Mouse (Mus musculus) stomach, embryonic 15.5 days (tissue): ENCODE measurements around the gene Tsc22d3. TPM values are rescaled to one million over a fixed set of nuclear protein-coding genes. Genes with fewer than 3 reads are reported as not detected.
"Not testable (repeated sequence)": the region's sequence is repeated elsewhere in the genome, so short reads cannot be mapped to it uniquely, and the experiment has no call there.

Source experiments
- ATAC-seq: fragments of 200-750 bp; cut with Nextera tagmentation; 2 replicates; pipeline ENCODE4 v1.8.0; 2017; ENCODE audit warnings: low read depth, moderate number of reproducible peaks, moderate TSS enrichment; ENCODE audit not compliant: insufficient read depth, low FRiP score
- H3K27ac ChIP-seq: fragments of 300-500 bp; sonication (generic); 2 replicates; pipeline ENCODE4 v1.5.1; 2015; ENCODE audit warnings: mild to moderate bottlenecking, inconsistent platforms
- H3K27me3 ChIP-seq: fragments of 300-500 bp; sonication (generic); replicated peaks from 2 replicates; pipeline ENCODE4 v1.6.1; 2015; ENCODE audit warnings: inconsistent platforms
- H3K36me3 ChIP-seq: fragments of 300-500 bp; sonication (generic); 2 replicates; pipeline ENCODE4 v1.6.1; 2015; ENCODE audit warnings: inconsistent platforms
- H3K4me1 ChIP-seq: fragments of 300-500 bp; sonication (generic); 2 replicates; pipeline ENCODE4 v1.6.1; 2015; ENCODE audit warnings: inconsistent platforms
- H3K4me2 ChIP-seq: fragments of 300-500 bp; sonication (generic); 2 replicates; pipeline ENCODE4 v1.6.1; 2015; ENCODE audit warnings: mild to moderate bottlenecking, inconsistent platforms
- H3K4me3 ChIP-seq: fragments of 300-500 bp; sonication (generic); replicated peaks from 2 replicates; pipeline ENCODE4 v1.5.1; 2015; ENCODE audit warnings: inconsistent platforms
- H3K9ac ChIP-seq: fragments of 300-500 bp; sonication (generic); 2 replicates; pipeline ENCODE4 v1.6.1; 2015; ENCODE audit warnings: inconsistent platforms
- H3K9me3 ChIP-seq: fragments of 300-500 bp; sonication (generic); 2 replicates; pipeline ENCODE4 v1.6.1; 2016; ENCODE audit warnings: inconsistent platforms
- WGBS: fragments of 180-500 bp; shearing (Covaris S2); methylation state at CpG from one replicate; pipeline ENCODE4 v1.1.7; 2015; 5-methylcytosine and 5-hydroxymethylcytosine counted together
- polyA plus RNA-seq: library from polyadenylated mRNA; unstranded; fragments of >200 nt; fragmentation: Nextera tagmentation; extraction: Ambion mirVana; gene quantifications from 2 replicates; pipeline ENCODE4 v1.2.1, GENCODE M21; 2015

Tsc22d3 gene
- polyA plus RNA-seq, 1 experiment from 2014 or later, result 79.0 TPM

GRCm38 (mm10) chrX:140539831-140540230 lies 60.6 kb downstream of the Tsc22d3 start:
- H3K4me2 ChIP-seq, H3K9me3 ChIP-seq, H3K36me3 ChIP-seq, ATAC-seq, H3K27me3 ChIP-seq, H3K4me3 ChIP-seq, H3K27ac ChIP-seq, H3K9ac ChIP-seq, H3K4me1 ChIP-seq: not testable (repeated sequence)
- 82% methylated on average over 3 of the region's 3 CpGs for WGBS

- Histone ChIP-seq H3K9me3 (no peaks in the 10 kb centered on the region), H3K4me1 (no peaks in the 10 kb centered on the region; the same call in 1 of the 2 replicates), H3K36me3 (no peaks in the 10 kb centered on the region), H3K27me3 (no peaks in the 10 kb centered on the region; the same call in none of the 2 replicates), H3K9ac (no peak overlapping the region), H3K27ac (no peak overlapping the region; the same call in 1 of the 2 replicates), H3K4me2 (no peak overlapping the region), H3K4me3 (no peak overlapping the region)
- ATAC-seq, result no peak
- 78% methylated on average over 3 of the region's 3 CpGs for whole genome bisulfite sequencing
Observed at GRCm38 (mm10) chrX:140539111-140539680, 61.3 kb downstream of the Tsc22d3 start.

- no peaks in the 10 kb centered on the region for H3K9me3 ChIP-seq
- no peaks in the 10 kb centered on the region; the same call in none of the 2 replicates for H3K27me3 ChIP-seq
- H3K27ac ChIP-seq, result no peak overlapping the region; the same call in 1 of the 2 replicates
- H3K4me3 ChIP-seq, result no peak overlapping the region
- no peak for ATAC-seq
- no peak overlapping the region for H3K4me2 ChIP-seq
- H3K36me3 ChIP-seq, result no peaks in the 10 kb centered on the region
- H3K4me1 ChIP-seq, result no peaks in the 10 kb centered on the region; the same call in 1 of the 2 replicates
- no peak overlapping the region for H3K9ac ChIP-seq
- 65% methylated on average over 2 of the region's 2 CpGs for WGBS
Observed at GRCm38 (mm10) chrX:140538649-140539048, 61.8 kb downstream of the Tsc22d3 start.

GRCm38 (mm10) chrX:140537662-140538061 lies 62.8 kb downstream of the Tsc22d3 start:
- H3K27ac ChIP-seq, result no peak overlapping the region
- ATAC-seq, result no peak
- no peak overlapping the region for H3K4me3 ChIP-seq
- H3K4me2 ChIP-seq, result no peak overlapping the region
- H3K4me1 ChIP-seq, result no peaks in the 10 kb centered on the region; the same call in 1 of the 2 replicates
- no peaks in the 10 kb centered on the region for H3K36me3 ChIP-seq
- H3K27me3 ChIP-seq, result no peaks in the 10 kb centered on the region; the same call in 1 of the 2 replicates
- no peak overlapping the region for H3K9ac ChIP-seq
- WGBS, result 35% methylated on average over 6 of the region's 6 CpGs
- H3K9me3 ChIP-seq, result no peaks in the 10 kb centered on the region

GRCm38 (mm10) chrX:140535487-140535886 lies 65.0 kb downstream of the Tsc22d3 start:
- no peak overlapping the region for H3K4me3 ChIP-seq
- no peak for ATAC-seq

GRCm38 (mm10) chrX:140534306-140534705 lies 66.2 kb downstream of the Tsc22d3 start:
- Histone ChIP-seq H3K27me3 (no peaks in the 10 kb centered on the region; the same call in 1 of the 2 replicates), H3K36me3 (no peaks in the 10 kb centered on the region), H3K4me3 (no peak overlapping the region), H3K4me2 (no peak overlapping the region), H3K27ac (no peak overlapping the region), H3K4me1 (no peaks in the 10 kb centered on the region), H3K9ac (no peak overlapping the region), H3K9me3 (no peaks in the 10 kb centered on the region)
- ATAC-seq, result no peak
- 69% methylated on average over 3 of the region's 3 CpGs for WGBS

More at GRCm38 (mm10) chrX:140535487-140535886, 65.0 kb downstream of the Tsc22d3 start:
- Histone ChIP-seq H3K4me2 (no peak overlapping the region), H3K27ac (no peak overlapping the region), H3K36me3 (no peaks in the 10 kb centered on the region), H3K9ac (no peak overlapping the region), H3K4me1 (no peaks in the 10 kb centered on the region), H3K27me3 (no peaks in the 10 kb centered on the region; the same call in 1 of the 2 replicates), H3K9me3 (no peaks in the 10 kb centered on the region)
- 30% methylated on average over 1 of the region's 1 CpGs for WGBS

GRCm38 (mm10) chrX:140532325-140532724 lies 68.1 kb downstream of the Tsc22d3 start:
- no peak for ATAC-seq
- Histone ChIP-seq H3K9ac (no peak overlapping the region), H3K9me3 (no peaks in the 10 kb centered on the region), H3K4me2 (no peak overlapping the region), H3K27me3 (no peaks in the 10 kb centered on the region), H3K4me1 (no peaks in the 10 kb centered on the region), H3K4me3 (no peak overlapping the region), H3K36me3 (no peaks in the 10 kb centered on the region), H3K27ac (no peak overlapping the region)
- WGBS, result 74% methylated on average over 6 of the region's 6 CpGs

GRCm38 (mm10) chrX:140531356-140531755 lies 69.1 kb downstream of the Tsc22d3 start:
- Histone ChIP-seq H3K27me3 (no peaks in the 10 kb centered on the region), H3K9me3 (no peaks in the 10 kb centered on the region), H3K36me3 (no peaks in the 10 kb centered on the region), H3K27ac (no peak overlapping the region), H3K4me1 (no peaks in the 10 kb centered on the region), H3K9ac (no peak overlapping the region), H3K4me3 (no peak overlapping the region), H3K4me2 (no peak overlapping the region)
- no peak for ATAC-seq
- WGBS, result 69% methylated on average over 2 of the region's 2 CpGs

- Histone ChIP-seq H3K9me3 (no peaks in the 10 kb centered on the region), H3K4me1 (no peaks in the 10 kb centered on the region), H3K27me3 (no peaks in the 10 kb centered on the region), H3K4me3 (no peak overlapping the region), H3K9ac (no peak overlapping the region), H3K27ac (no peak overlapping the region), H3K4me2 (no peak overlapping the region), H3K36me3 (no peaks in the 10 kb centered on the region)
- ATAC-seq, result no peak
- 75% methylated on average over 5 of the region's 5 CpGs for WGBS
Observed at GRCm38 (mm10) chrX:140530632-140531031, 69.8 kb downstream of the Tsc22d3 start.

GRCm38 (mm10) chrX:140529074-140529561 lies 71.3 kb downstream of the Tsc22d3 start:
- H3K27ac ChIP-seq, result peak overlapping the region; percentile 16; the same call in 1 of the 2 replicates
- no peaks in the 10 kb centered on the region for H3K27me3 ChIP-seq
- no peak overlapping the region for H3K4me3 ChIP-seq
- no peaks in the 10 kb centered on the region for H3K4me1 ChIP-seq
- no peaks in the 10 kb centered on the region for H3K36me3 ChIP-seq
- no peak overlapping the region for H3K4me2 ChIP-seq
- H3K9ac ChIP-seq, result no peak overlapping the region
- 63% methylated on average over 5 of the region's 5 CpGs for WGBS
- no peaks in the 10 kb centered on the region for H3K9me3 ChIP-seq
- ATAC-seq, result 0 out of 2 replicates have a peak, but pooled peaks have one; percentile 27

GRCm38 (mm10) chrX:140527231-140527630 lies 73.2 kb downstream of the Tsc22d3 start:
- peaks cover 2% of the 10 kb centered on the region; the same call in 1 of the 2 replicates for H3K4me1 ChIP-seq
- no peaks in the 10 kb centered on the region for H3K36me3 ChIP-seq
- no peak overlapping the region for H3K4me2 ChIP-seq
- 49% methylated on average over 6 of the region's 6 CpGs for WGBS
- no peaks in the 10 kb centered on the region for H3K27me3 ChIP-seq
- ATAC-seq, result no peak
- H3K9ac ChIP-seq, result no peak overlapping the region
- H3K4me3 ChIP-seq, result no peak overlapping the region
- H3K27ac ChIP-seq, result no peak overlapping the region
- H3K9me3 ChIP-seq, result no peaks in the 10 kb centered on the region

- Histone ChIP-seq H3K27ac (no peak overlapping the region), H3K4me1 (peaks cover 2% of the 10 kb centered on the region; the same call in 1 of the 2 replicates), H3K27me3 (no peaks in the 10 kb centered on the region), H3K9ac (no peak overlapping the region), H3K4me2 (no peak overlapping the region), H3K36me3 (no peaks in the 10 kb centered on the region), H3K4me3 (no peak overlapping the region), H3K9me3 (no peaks in the 10 kb centered on the region)
- no peak for ATAC-seq
- 87% methylated on average over 5 of the region's 5 CpGs for WGBS
Observed at GRCm38 (mm10) chrX:140526253-140526618, 74.2 kb downstream of the Tsc22d3 start.
